Mouse (Mus musculus) intestine, embryonic 14.5 days (tissue): ENCODE measurements around the gene Sbf2. TPM values are rescaled to one million over a fixed set of nuclear protein-coding genes. Genes with fewer than 3 reads are reported as not detected.

Experiments
- ATAC-seq: fragments of 200-750 bp; cut with Nextera tagmentation; replicated peaks from 2 replicates; pipeline ENCODE4 v1.8.0; 2017; ENCODE audit warnings: low read depth, moderate number of reproducible peaks, moderate TSS enrichment, moderate library complexity; ENCODE audit not compliant: low FRiP score, low TSS enrichment
- DNase-seq: peaks from one replicate; pipeline ENCODE4 v3.0.0-alpha.2; 2018; ENCODE audit warnings: low spot score
- H3K27ac ChIP-seq: fragments of 300-500 bp; sonication (generic); 2 replicates; pipeline ENCODE4 v1.5.1; 2014; ENCODE audit warnings: low read depth, mild to moderate bottlenecking, control low read depth
- H3K27me3 ChIP-seq: fragments of 300-500 bp; sonication (generic); replicated peaks from 2 replicates; pipeline ENCODE4 v1.6.1; 2014; ENCODE audit warnings: low read length, control low read depth; ENCODE audit not compliant: control insufficient read depth, insufficient read depth
- H3K36me3 ChIP-seq: fragments of 300-500 bp; sonication (generic); 2 replicates; pipeline ENCODE4 v1.6.1; 2014; ENCODE audit warnings: low read length, control low read depth; ENCODE audit not compliant: control insufficient read depth, insufficient read depth
- H3K4me1 ChIP-seq: fragments of 300-500 bp; sonication (generic); replicated peaks from 2 replicates; pipeline ENCODE4 v1.6.1; 2014; ENCODE audit warnings: low read length, control low read depth, mixed read lengths; ENCODE audit not compliant: control insufficient read depth, insufficient read depth
- H3K4me2 ChIP-seq: fragments of 300-500 bp; sonication (generic); 2 replicates; pipeline ENCODE4 v1.6.1; 2014; ENCODE audit warnings: low read length
- H3K4me3 ChIP-seq: fragments of 300-500 bp; sonication (generic); 2 replicates; pipeline ENCODE4 v1.5.1; 2014; ENCODE audit warnings: low read depth, low read length, control low read depth, mixed read lengths
- H3K9ac ChIP-seq: fragments of 300-500 bp; sonication (generic); 2 replicates; pipeline ENCODE4 v1.6.1; 2014; ENCODE audit warnings: mild to moderate bottlenecking, low read length
- H3K9me3 ChIP-seq: fragments of 300-500 bp; sonication (generic); 2 replicates; pipeline ENCODE4 v1.6.1; 2016; ENCODE audit warnings: low read length, control low read depth; ENCODE audit not compliant: control insufficient read depth
- WGBS: fragments of 180-500 bp; shearing (Covaris S2); extraction: QIAGEN DNeasy Blood & Tissue Kit; methylation state at CpG from one replicate; pipeline ENCODE4 v1.1.7; 2014; 5-methylcytosine and 5-hydroxymethylcytosine counted together
- polyA plus RNA-seq: library from polyadenylated mRNA; unstranded; fragments of >200 nt; fragmentation: Nextera tagmentation; extraction: Ambion mirVana; gene quantifications from 2 replicates; pipeline ENCODE4 v1.2.1, GENCODE M21; 2014

Gene Sbf2
- polyA plus RNA-seq, 1 experiment from 2014 or later: 37.6 TPM

DNA sequence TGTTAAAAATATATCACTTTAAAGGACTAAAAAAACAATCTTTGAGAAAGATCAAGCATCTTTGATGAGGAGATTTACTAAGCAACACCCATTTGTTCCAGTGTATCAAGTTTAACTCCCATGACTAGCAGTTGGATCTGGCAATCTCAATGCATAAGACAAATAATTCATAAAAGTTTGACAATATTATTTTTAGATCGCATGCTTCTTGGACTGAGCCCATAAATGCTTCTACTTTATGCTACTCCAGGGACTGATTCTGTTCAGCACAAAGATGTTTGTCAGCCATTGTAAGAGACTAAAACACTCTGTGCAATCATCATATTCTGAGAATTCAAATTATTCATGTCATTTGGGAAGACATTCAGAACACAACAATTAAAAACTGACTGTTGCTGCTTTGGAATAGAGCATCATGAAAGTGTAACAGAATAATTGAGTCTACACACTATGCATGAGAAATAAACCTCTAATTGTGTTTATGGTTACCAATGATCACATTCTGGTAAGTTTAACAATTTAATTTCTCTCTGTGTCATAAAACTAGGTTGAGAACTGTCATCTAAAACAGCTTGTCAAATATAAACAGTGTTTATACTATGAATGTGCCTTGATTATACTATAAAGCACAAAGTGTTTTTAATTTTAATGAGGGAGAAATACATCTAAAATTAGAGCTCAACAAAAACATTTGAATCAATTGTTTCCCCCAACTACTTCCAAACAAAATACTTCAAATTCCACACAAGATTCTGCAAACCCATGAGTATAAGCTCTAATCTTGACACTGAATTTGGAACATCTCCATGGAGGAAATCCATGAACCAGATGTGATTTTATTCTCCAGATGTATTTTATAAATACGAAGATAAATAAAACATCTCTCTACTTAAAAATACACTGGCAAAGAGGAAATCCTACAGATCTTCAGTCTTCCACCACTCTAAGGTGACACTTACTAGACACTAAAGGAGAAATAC, 98.2 kb downstream of the Sbf2 start:
- WGBS: 44% methylated on average over 2 of the region's 2 CpGs
- ATAC-seq: no peak
- DNase-seq: no peak

DNA sequence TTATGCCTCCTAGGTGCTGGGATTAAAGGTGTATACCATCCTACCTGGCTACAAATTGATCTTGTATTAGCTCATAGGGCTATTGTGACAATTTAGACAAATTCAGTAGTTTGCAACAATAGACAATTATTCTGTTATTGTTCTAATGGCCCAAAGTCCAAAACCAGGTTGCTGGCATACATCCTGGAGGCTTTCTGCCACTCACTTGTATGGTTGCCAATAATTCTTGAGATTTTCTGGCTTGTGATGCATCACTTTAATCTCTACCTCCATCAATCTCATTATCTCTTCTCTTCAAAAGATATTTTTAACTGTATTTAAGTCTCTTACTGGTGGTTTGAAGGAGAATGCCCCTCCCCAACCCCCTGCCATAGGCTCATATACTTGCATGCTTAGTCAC, 100.6 kb downstream of the Sbf2 start:
- DNase-seq (no peak), ATAC-seq (no peak)
- H3K4me3 ChIP-seq: no peak overlapping the region
- no peak overlapping the region for H3K27ac ChIP-seq
- H3K9me3 ChIP-seq: no peaks in the 10 kb centered on the region
- no peaks in the 10 kb centered on the region for H3K27me3 ChIP-seq
- no peak overlapping the region for H3K9ac ChIP-seq
- peaks cover 4% of the 10 kb centered on the region for H3K4me1 ChIP-seq
- no peaks in the 10 kb centered on the region for H3K36me3 ChIP-seq
- H3K4me2 ChIP-seq: no peak overlapping the region

More for the DNA sequence above, 98.2 kb downstream of the Sbf2 start:
- Histone ChIP-seq H3K4me2 (no peak overlapping the region), H3K36me3 (no peaks in the 10 kb centered on the region), H3K4me3 (no peak overlapping the region), H3K4me1 (peaks cover 4% of the 10 kb centered on the region), H3K27me3 (no peaks in the 10 kb centered on the region), H3K9me3 (no peaks in the 10 kb centered on the region), H3K9ac (no peak overlapping the region), H3K27ac (no peak overlapping the region)

DNA sequence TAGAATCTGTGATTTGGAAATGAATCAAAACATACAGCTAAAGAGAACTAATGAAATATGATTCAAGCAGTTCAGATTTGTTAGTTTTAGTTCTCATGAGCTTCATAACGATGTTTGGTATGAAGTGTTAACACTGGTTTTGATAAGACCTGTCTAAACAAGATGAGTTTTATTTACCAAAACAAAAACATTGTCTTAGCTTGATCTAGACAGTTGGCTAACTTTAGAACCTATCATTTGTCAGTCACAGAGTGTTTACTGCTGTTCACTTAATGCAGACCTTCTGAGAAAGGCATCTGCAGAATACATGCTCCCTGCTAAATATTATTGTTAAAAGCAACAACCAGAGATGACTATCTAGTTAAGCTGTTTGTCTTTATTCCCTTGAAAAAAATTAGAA, 116.1 kb downstream of the Sbf2 start:
- no peaks in the 10 kb centered on the region for H3K27me3 ChIP-seq
- 73% methylated on average over 1 of the region's 1 CpGs for WGBS
- H3K9me3 ChIP-seq: peaks cover 6% of the 10 kb centered on the region; the same call in 1 of the 2 replicates
- H3K4me2 ChIP-seq: no peak overlapping the region
- H3K4me3 ChIP-seq: no peak overlapping the region
- H3K9ac ChIP-seq: no peak overlapping the region
- ATAC-seq (no peak), DNase-seq (no peak)
- H3K4me1 ChIP-seq: no peaks in the 10 kb centered on the region
- no peaks in the 10 kb centered on the region for H3K36me3 ChIP-seq
- H3K27ac ChIP-seq: no peak overlapping the region

DNA sequence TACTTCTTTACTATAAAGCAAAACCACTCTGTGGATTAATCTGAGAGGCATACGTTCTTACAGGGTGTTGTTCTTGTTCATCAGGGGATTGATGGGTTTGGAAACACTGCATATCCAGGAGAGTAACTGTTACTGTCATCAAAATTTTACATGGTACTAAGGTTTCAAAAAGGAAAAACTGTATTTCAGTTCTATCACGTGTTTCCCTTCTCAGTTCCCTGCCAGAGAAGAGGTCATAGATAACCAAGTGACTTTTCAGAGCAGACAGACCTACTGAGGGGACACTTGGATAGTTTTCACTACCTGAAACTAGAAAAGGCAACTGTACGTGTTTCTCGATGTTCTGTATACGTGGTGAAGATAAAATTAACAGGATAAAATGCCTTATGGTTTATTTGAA, 123.7 kb downstream of the Sbf2 start:
- DNase-seq: no peak
- no peaks in the 10 kb centered on the region for H3K9me3 ChIP-seq
- 83% methylated on average over 5 of the region's 5 CpGs for whole genome bisulfite sequencing
- no peak overlapping the region for H3K4me2 ChIP-seq
- no peak overlapping the region for H3K9ac ChIP-seq
- no peaks in the 10 kb centered on the region for H3K36me3 ChIP-seq
- no peaks in the 10 kb centered on the region for H3K4me1 ChIP-seq
- no peaks in the 10 kb centered on the region for H3K27me3 ChIP-seq
- ATAC-seq: no peak
- no peak overlapping the region for H3K27ac ChIP-seq
- no peak overlapping the region for H3K4me3 ChIP-seq

DNA sequence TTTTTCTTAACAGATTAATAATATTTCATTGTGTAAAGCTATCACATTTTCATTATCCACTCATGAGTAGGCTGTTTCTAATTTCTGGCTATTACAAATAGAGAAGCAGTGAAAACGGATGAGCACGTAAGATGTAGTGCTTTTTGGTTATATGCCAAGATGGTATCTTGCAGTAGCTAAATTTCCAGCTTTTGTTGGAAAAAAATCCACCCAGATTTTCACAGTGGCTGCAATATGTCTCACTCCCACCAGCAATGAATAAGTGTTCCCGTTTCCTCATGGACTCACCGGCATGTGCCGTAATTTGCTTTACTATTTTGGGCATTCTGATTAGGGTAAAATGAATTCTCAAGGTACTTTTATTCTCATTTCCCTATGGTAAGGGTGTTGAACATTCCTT, 129.7 kb downstream of the Sbf2 start:
- no peak overlapping the region for H3K4me2 ChIP-seq
- DNase-seq (no peak), ATAC-seq (no peak)
- H3K9ac ChIP-seq: no peak overlapping the region
- H3K36me3 ChIP-seq: no peaks in the 10 kb centered on the region; the same call in 1 of the 2 replicates
- 85% methylated on average over 5 of the region's 5 CpGs for WGBS
- H3K9me3 ChIP-seq: no peaks in the 10 kb centered on the region
- H3K4me1 ChIP-seq: no peaks in the 10 kb centered on the region
- no peak overlapping the region for H3K4me3 ChIP-seq
- H3K27ac ChIP-seq: no peak overlapping the region
- H3K27me3 ChIP-seq: no peaks in the 10 kb centered on the region

DNA sequence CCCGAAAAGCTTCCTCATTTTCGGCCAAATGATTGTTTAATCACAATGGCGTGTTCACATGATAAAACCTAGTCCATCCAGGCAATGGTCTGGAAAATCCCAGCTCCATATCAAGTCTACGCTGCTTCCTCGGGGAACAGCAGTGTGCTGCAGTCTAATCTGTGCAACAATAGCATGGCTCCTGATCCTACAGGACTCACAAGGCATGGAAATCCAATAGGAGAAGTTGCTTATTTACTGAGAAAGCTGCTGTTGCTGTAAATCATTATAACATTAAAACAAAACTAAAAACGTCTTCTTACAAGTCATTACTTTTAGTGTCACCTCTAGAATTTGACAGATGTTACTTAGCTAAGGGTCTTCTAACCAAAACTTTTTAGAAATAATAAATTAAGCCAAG, 143.7 kb downstream of the Sbf2 start:
- ATAC-seq (no peak), DNase-seq (no peak)
- H3K36me3 ChIP-seq: no peaks in the 10 kb centered on the region
- no peak overlapping the region for H3K4me3 ChIP-seq
- no peaks in the 10 kb centered on the region for H3K4me1 ChIP-seq
- no peaks in the 10 kb centered on the region for H3K27me3 ChIP-seq
- no peak overlapping the region for H3K9ac ChIP-seq
- 76% methylated on average over 6 of the region's 6 CpGs for WGBS
- H3K27ac ChIP-seq: no peak overlapping the region
- no peaks in the 10 kb centered on the region for H3K9me3 ChIP-seq
- H3K4me2 ChIP-seq: no peak overlapping the region

DNA sequence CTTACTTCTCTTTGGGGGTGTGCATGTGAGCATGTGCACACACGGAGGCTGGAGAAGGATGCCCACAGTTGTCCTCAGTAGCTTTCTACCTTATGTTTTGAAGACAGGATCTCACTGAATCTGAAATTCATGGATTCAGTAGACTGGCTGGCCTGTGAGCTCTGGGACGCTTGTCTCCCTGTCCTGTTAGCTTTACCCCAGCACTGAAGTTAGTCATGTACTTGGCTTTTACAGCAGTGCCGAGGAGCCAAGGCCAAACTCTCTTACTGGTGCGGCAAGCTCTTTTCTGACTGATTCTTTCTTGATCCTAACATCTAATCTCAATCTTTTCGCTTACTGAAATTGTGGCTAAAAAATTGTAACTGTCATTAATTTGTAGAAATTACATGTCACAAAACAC, 151.3 kb downstream of the Sbf2 start:
- no peak overlapping the region for H3K4me2 ChIP-seq

DNA sequence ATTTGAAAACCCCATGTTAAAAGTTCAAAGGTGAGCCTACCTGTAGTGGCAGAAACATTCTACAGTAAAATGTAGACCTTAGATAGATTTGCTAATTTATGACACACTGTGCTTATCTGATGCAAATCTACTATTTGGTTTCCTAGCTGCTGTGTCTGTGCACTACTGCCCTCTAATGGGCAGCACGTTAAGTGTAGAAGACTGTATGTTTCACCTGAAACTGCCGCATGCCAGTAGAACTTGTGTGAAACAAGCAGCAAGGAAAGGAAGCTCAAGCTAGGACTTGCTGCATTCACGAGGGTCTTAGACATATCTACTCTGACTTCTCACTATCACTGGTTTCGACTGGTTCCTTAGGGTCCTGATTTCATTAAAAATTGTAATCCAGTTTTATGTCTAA, 182.4 kb downstream of the Sbf2 start:
- H3K9ac ChIP-seq: no peak overlapping the region
- H3K27ac ChIP-seq: no peak overlapping the region
- no peaks in the 10 kb centered on the region for H3K4me1 ChIP-seq
- peaks cover 10% of the 10 kb centered on the region for H3K36me3 ChIP-seq
- no peaks in the 10 kb centered on the region for H3K9me3 ChIP-seq
- H3K27me3 ChIP-seq: no peaks in the 10 kb centered on the region
- H3K4me3 ChIP-seq: no peak overlapping the region
- WGBS: 23% methylated on average over 4 of the region's 4 CpGs
- H3K4me2 ChIP-seq: no peak overlapping the region
- DNase-seq: peak; percentile 55
- no peak for ATAC-seq

More for the DNA sequence above, 151.3 kb downstream of the Sbf2 start:
- Histone ChIP-seq H3K9me3 (no peaks in the 10 kb centered on the region), H3K4me3 (no peak overlapping the region), H3K27me3 (no peaks in the 10 kb centered on the region), H3K36me3 (no peaks in the 10 kb centered on the region; the same call in 1 of the 2 replicates), H3K4me1 (no peaks in the 10 kb centered on the region), H3K27ac (no peak overlapping the region), H3K9ac (no peak overlapping the region)
- DNase-seq (no peak), ATAC-seq (no peak)
- 75% methylated on average over 5 of the region's 5 CpGs for WGBS

DNA sequence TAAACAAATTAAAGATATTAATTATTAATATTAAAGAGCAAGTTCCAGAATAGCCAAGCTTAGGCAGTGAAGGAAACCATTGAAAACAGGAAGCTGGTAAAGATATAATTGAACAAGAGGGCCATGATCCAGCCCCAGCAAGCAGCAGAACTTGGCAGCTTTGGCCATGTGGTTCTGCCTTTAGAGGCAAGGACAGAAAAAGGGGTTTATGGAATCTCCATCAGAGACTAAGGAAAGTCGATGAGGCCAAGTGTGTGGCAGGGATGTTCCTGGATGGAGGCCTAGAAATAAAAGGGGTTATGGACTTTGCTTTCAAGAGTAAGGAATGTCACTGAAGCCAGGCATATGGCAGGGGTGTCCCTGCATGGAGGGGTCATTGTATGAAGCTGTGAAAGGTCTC, 198.4 kb downstream of the Sbf2 start:
- ATAC-seq: no peak
- Histone ChIP-seq H3K4me2 (no peak overlapping the region), H3K4me1 (no peaks in the 10 kb centered on the region), H3K27ac (no peak overlapping the region), H3K4me3 (no peak overlapping the region), H3K27me3 (no peaks in the 10 kb centered on the region), H3K9me3 (no peaks in the 10 kb centered on the region), H3K9ac (no peak overlapping the region), H3K36me3 (peaks cover 16% of the 10 kb centered on the region; the same call in 1 of the 2 replicates)
- DNase-seq: no peak
- 91% methylated on average over 1 of the region's 1 CpGs for WGBS
